Mouse (Mus musculus) kidney, adult 2 months (tissue): ENCODE results near the gene Ptpn3.

ENCODE experiments used
- CTCF ChIP-seq: fragments of 200-500 bp; conservative IDR thresholded peaks from 2 replicates; pipeline ENCODE4 v1.5.1; 2011; ENCODE audit warnings: low read depth, mild to moderate bottlenecking, control low read depth, low read length, moderate library complexity, mixed read lengths; ENCODE audit not compliant: insufficient read depth, insufficient read length
- POLR2A ChIP-seq: fragments of 200-500 bp; IDR thresholded peaks from one replicate; pipeline ENCODE4 v1.6.1; 2011; ENCODE audit warnings: low read depth, low read length, control low read depth

DNA sequence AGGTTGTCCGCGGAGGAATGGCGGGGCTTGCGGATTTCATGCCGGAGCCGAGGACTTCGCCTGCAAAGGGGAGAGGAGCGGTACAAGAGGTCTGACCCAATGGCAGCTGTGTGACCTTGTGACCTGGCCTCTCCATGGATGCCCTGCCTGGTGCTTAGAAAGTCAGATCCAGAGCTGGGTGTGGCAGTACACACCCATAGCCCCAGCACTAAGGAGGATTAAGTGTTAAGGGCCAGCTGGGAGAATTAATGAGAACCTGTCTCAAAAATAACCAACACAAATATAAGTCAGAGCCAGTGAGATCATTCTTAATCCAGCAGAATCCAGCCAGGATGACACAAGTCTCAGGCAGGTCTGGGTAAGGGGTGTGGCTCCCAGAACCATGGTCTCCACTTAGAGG lies 69.2 kb downstream of the Ptpn3 start:
- TF ChIP-seq CTCF, result no peak
- TF ChIP-seq POLR2A, result no peak
